Mouse (Mus musculus): ENCODE results near the gene Ms4a10.

- TF ChIP-seq POLR2A (IDR thresholded peaks at IDR 0.05; ENCODE audit: low read depth, low read length), result no peak
- TF ChIP-seq CTCF (IDR thresholded peaks at IDR 0.05; ENCODE audit: extremely low read depth, insufficient read length, insufficient replicate concordance, low read depth, low read length), result no peak
Measured at GRCm38 (mm10) chr19:10926123-10926621, 48.3 kb downstream of the Ms4a10 start.

Data from small intestine, adult 2 months (tissue).